Mouse (Mus musculus): ENCODE data around the gene Ffar2. TPM values are rescaled to one million over a fixed set of nuclear protein-coding genes. Genes with fewer than 3 reads are reported as not detected.
"Not testable (repeated sequence)": the region's sequence is repeated elsewhere in the genome, so short reads cannot be mapped to it uniquely, and the experiment has no call there.

The Ffar2 gene
- polyA plus RNA-seq, 1 experiment, result 0.38 TPM

- TF ChIP-seq POLR2A (IDR thresholded peaks at IDR 0.05; ENCODE audit: extremely low read depth, insufficient read depth, low read length) (no peak), CTCF (IDR thresholded peaks at IDR 0.05; ENCODE audit: extremely low read depth, insufficient read depth, low read length) (no peak)
- Histone ChIP-seq H3K4me3 (ENCODE audit: insufficient read depth, low read length) (no peak overlapping the region), H3K4me1 (ENCODE audit: control insufficient read depth, insufficient read depth, low read length) (no peaks in the 10 kb centered on the region), H3K27ac (ENCODE audit: insufficient read depth, low read length) (no peak overlapping the region)
Observed at GRCm38 (mm10) chr7:30847386-30847785, 23.8 kb upstream of the Ffar2 start.

DNA sequence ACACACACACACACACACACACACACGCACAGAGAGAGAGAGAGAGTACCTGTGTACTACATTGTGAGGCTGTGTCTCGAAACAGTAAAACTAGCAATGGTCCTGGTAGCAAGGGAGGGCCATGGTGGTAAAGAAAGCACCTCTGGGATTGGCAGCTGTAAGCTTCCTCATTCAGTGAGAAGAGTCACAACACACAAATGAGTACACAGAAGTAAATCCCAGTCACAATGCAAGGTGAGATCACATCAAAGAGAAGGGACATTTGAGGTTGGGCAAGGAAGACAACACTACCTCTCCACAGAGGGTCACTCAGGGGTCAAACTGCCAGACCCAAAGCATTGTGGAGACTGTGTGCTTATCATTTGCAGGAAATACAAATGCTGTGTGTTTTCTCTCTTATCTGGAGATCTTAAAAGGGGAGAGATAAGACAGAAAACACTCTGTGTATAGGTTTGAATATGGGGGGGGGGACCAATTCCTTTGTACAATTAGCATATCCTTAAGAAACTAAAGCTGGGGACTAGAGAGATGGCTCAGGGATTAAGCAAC is 23.0 kb upstream of the Ffar2 start:
- TF ChIP-seq POLR2A (IDR thresholded peaks at IDR 0.05; ENCODE audit: extremely low read depth, insufficient read depth, low read length) (no peak), CTCF (IDR thresholded peaks at IDR 0.05; ENCODE audit: extremely low read depth, insufficient read depth, low read length) (no peak)
- H3K27ac ChIP-seq (ENCODE audit: insufficient read depth, low read length), result no peak overlapping the region
- no peak overlapping the region for H3K4me3 ChIP-seq (ENCODE audit: insufficient read depth, low read length)
- H3K4me1 ChIP-seq (ENCODE audit: control insufficient read depth, insufficient read depth, low read length), result no peaks in the 10 kb centered on the region

DNA sequence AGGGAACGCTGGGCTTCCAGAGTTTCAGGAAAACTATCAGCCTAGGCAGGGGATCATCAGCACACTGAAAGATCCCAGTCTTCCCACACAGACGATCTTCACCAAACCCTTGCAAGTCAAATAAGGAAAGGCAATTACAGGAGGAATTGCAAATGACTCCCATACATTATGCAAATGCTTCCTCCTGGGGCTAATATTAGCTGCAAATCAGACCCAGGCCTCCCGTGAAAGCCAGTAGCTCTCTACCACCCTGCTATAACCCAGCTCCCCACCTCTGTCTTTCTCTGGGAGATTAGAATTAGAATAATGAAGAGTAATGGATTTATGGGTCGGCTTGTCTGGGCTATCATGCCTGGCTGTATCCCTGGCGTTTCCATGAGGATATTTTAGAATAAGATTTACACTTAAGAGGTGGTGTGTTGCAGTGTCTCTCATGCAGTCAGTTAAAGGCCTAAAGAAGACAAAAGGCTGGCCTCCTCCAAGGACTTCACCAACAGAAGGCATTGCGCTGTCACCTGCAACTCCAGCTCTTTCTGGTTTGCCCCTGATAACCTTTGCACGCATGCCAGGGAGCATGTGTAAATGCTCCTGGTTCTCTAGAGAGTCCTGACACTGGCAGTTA is 21.2 kb upstream of the Ffar2 start:
- Histone ChIP-seq H3K4me1 (ENCODE audit: control insufficient read depth, insufficient read depth, low read length) (no peaks in the 10 kb centered on the region), H3K4me3 (ENCODE audit: insufficient read depth, low read length) (no peak overlapping the region), H3K27ac (ENCODE audit: insufficient read depth, low read length) (no peak overlapping the region)
- no peak for TF ChIP-seq CTCF (IDR thresholded peaks at IDR 0.05; ENCODE audit: extremely low read depth, insufficient read depth, low read length)
- TF ChIP-seq POLR2A (IDR thresholded peaks at IDR 0.05; ENCODE audit: extremely low read depth, insufficient read depth, low read length), result no peak

DNA sequence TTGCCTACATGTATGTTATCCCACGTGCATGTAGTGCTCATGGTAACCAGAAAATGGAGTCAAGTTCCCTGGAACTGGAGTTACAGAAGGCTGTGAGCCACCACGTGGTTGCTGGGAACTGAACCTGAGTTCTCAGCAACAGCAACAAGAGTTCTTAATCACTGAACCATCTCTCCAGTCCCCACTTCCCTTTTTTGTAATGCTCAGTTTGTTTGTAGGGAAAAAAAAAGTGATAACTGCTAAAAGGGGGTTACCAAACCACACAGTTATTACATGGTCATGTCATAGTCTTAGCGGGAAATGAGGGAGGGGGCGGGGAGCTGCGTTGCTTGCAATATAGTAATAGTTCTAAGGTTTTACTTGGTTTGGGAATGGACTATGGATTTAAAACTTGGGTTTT is 18.5 kb upstream of the Ffar2 start:
- TF ChIP-seq CTCF (IDR thresholded peaks at IDR 0.05; ENCODE audit: extremely low read depth, insufficient read depth, low read length), result no peak
- no peak for TF ChIP-seq POLR2A (IDR thresholded peaks at IDR 0.05; ENCODE audit: extremely low read depth, insufficient read depth, low read length)
- Histone ChIP-seq H3K27ac (ENCODE audit: insufficient read depth, low read length) (no peak overlapping the region), H3K4me3 (ENCODE audit: insufficient read depth, low read length) (no peak overlapping the region), H3K4me1 (ENCODE audit: control insufficient read depth, insufficient read depth, low read length) (no peaks in the 10 kb centered on the region)

DNA sequence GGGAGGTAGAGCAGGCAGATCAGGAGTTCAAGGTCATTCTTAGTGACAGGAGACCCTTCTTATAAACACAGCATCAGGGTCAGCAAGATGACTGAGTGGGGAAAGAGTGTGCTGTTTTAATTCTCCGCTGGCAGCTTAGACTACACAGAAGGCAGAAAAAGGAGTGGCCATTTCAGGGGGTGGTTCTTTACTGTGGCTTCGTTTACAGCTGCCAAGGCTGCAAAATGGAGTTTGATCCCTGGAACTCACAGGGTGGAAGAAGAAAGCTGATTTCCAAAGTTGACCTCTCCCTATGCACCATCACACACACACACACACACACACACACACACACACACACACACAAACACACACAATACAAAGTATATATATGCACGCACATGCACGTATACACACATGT is 17.8 kb upstream of the Ffar2 start:
- H3K27ac ChIP-seq (ENCODE audit: insufficient read depth, low read length), result no peak overlapping the region
- H3K4me3 ChIP-seq (ENCODE audit: insufficient read depth, low read length), result no peak overlapping the region
- H3K4me1 ChIP-seq (ENCODE audit: control insufficient read depth, insufficient read depth, low read length), result no peaks in the 10 kb centered on the region
- TF ChIP-seq POLR2A (IDR thresholded peaks at IDR 0.05; ENCODE audit: extremely low read depth, insufficient read depth, low read length) (no peak), CTCF (IDR thresholded peaks at IDR 0.05; ENCODE audit: extremely low read depth, insufficient read depth, low read length) (no peak)

DNA sequence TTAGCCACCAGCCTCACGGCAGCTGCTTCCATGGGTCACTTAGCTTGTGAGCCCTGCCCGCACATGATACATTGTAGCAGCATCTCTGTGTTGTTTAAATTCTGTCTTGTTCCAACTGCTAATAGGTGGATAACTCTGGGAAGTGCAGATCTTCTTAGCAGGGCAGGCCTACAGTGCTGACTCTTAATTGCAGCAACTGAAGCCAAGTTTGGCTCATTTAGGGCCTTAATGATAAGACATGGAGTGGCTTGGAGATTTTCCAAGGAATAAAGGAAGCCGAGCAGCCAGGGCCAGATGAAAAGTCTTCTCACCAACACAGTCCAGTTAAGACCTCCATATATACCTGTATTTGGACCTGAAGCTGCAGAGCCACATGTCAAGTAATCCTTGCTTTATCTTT is 16.7 kb upstream of the Ffar2 start:
- no peak for TF ChIP-seq CTCF (IDR thresholded peaks at IDR 0.05; ENCODE audit: extremely low read depth, insufficient read depth, low read length)
- H3K27ac ChIP-seq (ENCODE audit: insufficient read depth, low read length), result no peak overlapping the region
- no peaks in the 10 kb centered on the region for H3K4me1 ChIP-seq (ENCODE audit: control insufficient read depth, insufficient read depth, low read length)
- H3K4me3 ChIP-seq (ENCODE audit: insufficient read depth, low read length), result no peak overlapping the region

DNA sequence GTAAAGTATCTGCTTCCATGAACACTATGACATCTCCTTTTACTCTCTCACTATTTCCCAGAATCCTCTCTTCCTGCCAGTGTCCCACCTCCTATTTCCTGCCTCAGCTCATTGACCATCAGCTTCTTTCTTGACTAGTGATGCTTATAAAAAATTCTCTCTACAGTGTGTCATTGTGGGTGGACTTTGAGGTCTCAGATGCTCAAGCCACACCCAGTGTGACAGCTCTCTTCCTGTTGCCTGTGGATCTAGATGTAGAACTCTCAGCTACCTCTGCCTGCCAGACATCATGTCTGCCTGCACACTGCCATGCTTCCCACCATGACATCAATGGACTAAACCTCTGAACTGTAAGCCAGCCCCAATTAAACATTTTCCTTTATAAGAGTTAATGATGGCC is 13.7 kb upstream of the Ffar2 start:
- Histone ChIP-seq H3K27ac (ENCODE audit: insufficient read depth, low read length) (no peak overlapping the region), H3K4me1 (ENCODE audit: control insufficient read depth, insufficient read depth, low read length) (no peaks in the 10 kb centered on the region), H3K4me3 (ENCODE audit: insufficient read depth, low read length) (no peak overlapping the region)
- TF ChIP-seq CTCF (IDR thresholded peaks at IDR 0.05; ENCODE audit: extremely low read depth, insufficient read depth, low read length) (no peak), POLR2A (IDR thresholded peaks at IDR 0.05; ENCODE audit: extremely low read depth, insufficient read depth, low read length) (no peak)

GRCm38 (mm10) chr7:30832684-30833083 is 9.1 kb upstream of the Ffar2 start:
- H3K4me1 ChIP-seq (ENCODE audit: control insufficient read depth, insufficient read depth, low read length); H3K27ac ChIP-seq (ENCODE audit: insufficient read depth, low read length); H3K4me3 ChIP-seq (ENCODE audit: insufficient read depth, low read length): not testable (repeated sequence)

GRCm38 (mm10) chr7:30832261-30832660 is 8.7 kb upstream of the Ffar2 start:
- TF ChIP-seq POLR2A (IDR thresholded peaks at IDR 0.05; ENCODE audit: extremely low read depth, insufficient read depth, low read length), result no peak
- no peak for TF ChIP-seq CTCF (IDR thresholded peaks at IDR 0.05; ENCODE audit: extremely low read depth, insufficient read depth, low read length)
- Histone ChIP-seq H3K27ac (ENCODE audit: insufficient read depth, low read length) (no peak overlapping the region), H3K4me1 (ENCODE audit: control insufficient read depth, insufficient read depth, low read length) (no peaks in the 10 kb centered on the region)

DNA sequence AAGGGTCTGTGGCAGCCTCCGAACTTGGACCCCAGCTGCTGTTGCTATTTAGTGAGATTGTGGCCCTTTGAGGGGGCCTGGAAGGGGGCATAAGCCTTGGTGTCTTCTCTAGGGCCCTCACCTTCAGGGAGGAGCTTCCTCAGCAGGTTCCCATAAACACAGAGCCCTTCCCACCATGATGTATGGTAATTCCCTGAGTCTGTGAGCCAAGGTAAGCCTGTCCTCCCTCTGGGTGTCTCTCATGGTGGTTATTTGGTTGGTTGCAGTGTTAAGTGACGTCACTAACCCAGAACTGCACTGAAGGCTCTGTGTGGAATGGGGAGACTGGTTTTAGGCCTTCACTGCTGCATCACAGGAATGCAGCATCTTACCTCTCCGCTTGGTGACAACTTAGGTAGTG is 5.9 kb upstream of the Ffar2 start:
- TF ChIP-seq CTCF (IDR thresholded peaks at IDR 0.05; ENCODE audit: extremely low read depth, insufficient read depth, low read length) (no peak), POLR2A (IDR thresholded peaks at IDR 0.05; ENCODE audit: extremely low read depth, insufficient read depth, low read length) (no peak)
- no peaks in the 10 kb centered on the region for H3K4me1 ChIP-seq (ENCODE audit: control insufficient read depth, insufficient read depth, low read length)
- no peak overlapping the region for H3K27ac ChIP-seq (ENCODE audit: insufficient read depth, low read length)
- no peak overlapping the region for H3K4me3 ChIP-seq (ENCODE audit: insufficient read depth, low read length)

More at GRCm38 (mm10) chr7:30832261-30832660, 8.7 kb upstream of the Ffar2 start:
- H3K4me3 ChIP-seq (ENCODE audit: insufficient read depth, low read length), result no peak overlapping the region

DNA sequence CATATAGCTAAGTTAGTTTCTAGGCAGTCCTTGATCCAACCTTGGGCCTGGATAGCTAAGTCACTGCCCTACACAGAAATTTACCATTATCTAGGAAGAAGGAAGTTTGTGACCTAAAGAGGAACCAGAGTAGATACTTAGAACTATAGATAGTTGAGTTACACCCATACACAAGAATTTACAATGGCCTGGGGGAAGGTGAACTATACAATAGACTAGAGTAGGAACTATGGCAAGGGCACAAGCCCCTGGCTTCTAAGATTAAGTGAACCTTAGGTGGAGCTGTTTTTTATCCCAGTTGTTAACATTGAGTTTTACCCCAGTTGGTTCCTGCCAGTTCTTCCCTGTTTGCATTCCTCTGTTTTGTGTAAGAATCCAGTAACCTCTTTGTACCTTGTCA is 5.3 kb upstream of the Ffar2 start:
- not testable (repeated sequence) for H3K4me1 ChIP-seq (ENCODE audit: control insufficient read depth, insufficient read depth, low read length); H3K4me3 ChIP-seq (ENCODE audit: insufficient read depth, low read length); H3K27ac ChIP-seq (ENCODE audit: insufficient read depth, low read length)

Data from cortical plate, adult 2 months (tissue).